19 mouse cellular contexts compared by ENCODE assay signal in genomic region chr6:9061261-9062105, GRCm38 (mm10).
"Had no signal": no experiment of that assay in that cellular context is flagged by ENCODE, and none has a peak within 500 bp of the region (broad histone marks: within the 10 kb centered on the region; RNA-seq: fewer than 3 reads in every experiment).

No protein-coding gene starts in this region.

- H3K27ac ChIP-seq: limb, embryonic 12.5 days; limb, embryonic 15.5 days; liver, embryonic 14.5 days; lung, embryonic 15.5 days; midbrain, embryonic 10.5 days; midbrain, embryonic 13.5 days; neural tube, embryonic 13.5 days had no signal

- H3K4me2 ChIP-seq: limb, embryonic 12.5 days; limb, embryonic 15.5 days; lung, embryonic 15.5 days; midbrain, embryonic 13.5 days; neural tube, embryonic 13.5 days had no signal

- H3K36me3 ChIP-seq: limb, embryonic 12.5 days; limb, embryonic 15.5 days; lung, embryonic 15.5 days; midbrain, embryonic 10.5 days; midbrain, embryonic 13.5 days; neural tube, embryonic 13.5 days had no signal

- H3K4me3 ChIP-seq: limb, embryonic 12.5 days; limb, embryonic 15.5 days; lung, embryonic 15.5 days; megakaryocyte, embryonic 14.5 days; midbrain, embryonic 10.5 days; midbrain, embryonic 13.5 days; myocyte; neural tube, embryonic 13.5 days had no signal

- DNase-seq: kidney, postnatal 25 days; layer of hippocampus, postnatal 36 days; left cerebral cortex, postnatal 4 days; lung, adult 18-20 months; lung, postnatal 10 days; lung, postnatal 36 days; thymus, adult 18-20 months; thymus, postnatal 36 days had no signal

- H3K9me3 ChIP-seq: limb, embryonic 12.5 days; limb, embryonic 15.5 days; lung, embryonic 15.5 days; megakaryocyte, embryonic 14.5 days; midbrain, embryonic 10.5 days; midbrain, embryonic 13.5 days; neural tube, embryonic 13.5 days had no signal

- H3K4me1 ChIP-seq: limb, embryonic 12.5 days; limb, embryonic 15.5 days; lung, embryonic 15.5 days; megakaryocyte, embryonic 14.5 days; neural tube, embryonic 13.5 days had no signal

- H3K27me3 ChIP-seq: limb, embryonic 12.5 days; limb, embryonic 15.5 days; lung, embryonic 15.5 days; megakaryocyte, embryonic 14.5 days; midbrain, embryonic 13.5 days; neural tube, embryonic 13.5 days had no signal

- ATAC-seq: intestine, postnatal 0 days; midbrain, embryonic 13.5 days; midbrain, embryonic 16.5 days had no signal

- H3K9ac ChIP-seq: limb, embryonic 12.5 days; limb, embryonic 15.5 days; liver, embryonic 14.5 days; lung, embryonic 15.5 days; midbrain, embryonic 13.5 days; neural tube, embryonic 13.5 days had no signal
